Mouse (Mus musculus): ENCODE data around the gene Rab12. TPM values are rescaled to one million over a fixed set of nuclear protein-coding genes. Genes with fewer than 3 reads are reported as not detected.

The Rab12 gene
- polyA plus RNA-seq, 1 experiment from 2014 or later, result 51.0 TPM

DNA sequence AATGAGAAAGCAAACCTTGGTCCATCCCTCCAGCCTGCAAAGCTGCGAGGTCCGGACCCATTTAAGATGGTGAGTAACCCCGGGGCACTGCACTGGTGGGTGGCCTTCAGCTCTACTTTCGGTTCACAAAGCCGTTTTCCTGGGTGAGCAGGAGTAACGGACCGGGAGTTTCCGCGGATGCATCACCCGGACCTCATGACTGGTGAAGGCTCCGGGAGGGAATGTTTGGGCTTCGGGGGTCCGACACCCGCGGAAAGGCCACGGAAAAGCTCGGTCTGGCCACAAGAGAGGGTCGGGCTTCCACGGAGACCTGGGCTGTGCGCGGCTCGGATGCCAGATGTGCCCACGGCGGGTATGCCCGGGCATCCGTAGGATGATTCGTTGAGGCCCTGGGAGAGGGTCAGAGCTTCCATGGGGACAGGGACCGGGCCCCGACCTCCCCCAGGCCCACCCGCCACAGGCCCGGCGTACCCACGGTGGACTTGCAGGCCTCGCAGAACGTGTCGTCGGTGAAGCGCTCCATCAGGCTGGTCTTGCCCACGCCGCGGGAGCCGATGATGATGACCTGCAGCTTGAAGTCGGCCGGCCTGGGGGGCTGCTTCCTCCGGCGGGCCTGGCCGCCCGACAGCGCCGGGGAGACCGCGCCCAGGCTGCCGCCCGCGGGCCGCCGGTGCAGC lies 514 bp downstream of the Rab12 start:
- Histone ChIP-seq H3K4me3 (peak overlapping the region; percentile 97), H3K4me2 (peak overlapping the region; percentile 90), H3K9me3 (replicated peaks) (no peaks in the 10 kb centered on the region), H3K9ac (peak overlapping the region; percentile 96), H3K27ac (peak overlapping the region; percentile 39; the same call in 1 of the 2 replicates), H3K4me1 (replicated peaks) (peaks cover 18% of the 10 kb centered on the region), H3K27me3 (no peaks in the 10 kb centered on the region), H3K36me3 (no peaks in the 10 kb centered on the region)
- WGBS, result under 1% methylated on average over 49 of the region's 57 CpGs
- peak; percentile 47 for ATAC-seq (replicated peaks; ENCODE audit: insufficient number of reproducible peaks, insufficient read depth, low FRiP score, low read depth)

GRCm38 (mm10) chr17:66516953-66517352 lies 2.6 kb downstream of the Rab12 start:
- Histone ChIP-seq H3K9me3 (replicated peaks) (no peaks in the 10 kb centered on the region), H3K4me1 (replicated peaks) (peaks cover 18% of the 10 kb centered on the region), H3K4me3 (no peak overlapping the region), H3K27me3 (no peaks in the 10 kb centered on the region), H3K27ac (no peak overlapping the region), H3K36me3 (no peaks in the 10 kb centered on the region), H3K9ac (no peak overlapping the region), H3K4me2 (no peak overlapping the region)
- WGBS, result 79% methylated on average over 4 of the region's 4 CpGs
- ATAC-seq (replicated peaks; ENCODE audit: insufficient number of reproducible peaks, insufficient read depth, low FRiP score, low read depth), result no peak

DNA sequence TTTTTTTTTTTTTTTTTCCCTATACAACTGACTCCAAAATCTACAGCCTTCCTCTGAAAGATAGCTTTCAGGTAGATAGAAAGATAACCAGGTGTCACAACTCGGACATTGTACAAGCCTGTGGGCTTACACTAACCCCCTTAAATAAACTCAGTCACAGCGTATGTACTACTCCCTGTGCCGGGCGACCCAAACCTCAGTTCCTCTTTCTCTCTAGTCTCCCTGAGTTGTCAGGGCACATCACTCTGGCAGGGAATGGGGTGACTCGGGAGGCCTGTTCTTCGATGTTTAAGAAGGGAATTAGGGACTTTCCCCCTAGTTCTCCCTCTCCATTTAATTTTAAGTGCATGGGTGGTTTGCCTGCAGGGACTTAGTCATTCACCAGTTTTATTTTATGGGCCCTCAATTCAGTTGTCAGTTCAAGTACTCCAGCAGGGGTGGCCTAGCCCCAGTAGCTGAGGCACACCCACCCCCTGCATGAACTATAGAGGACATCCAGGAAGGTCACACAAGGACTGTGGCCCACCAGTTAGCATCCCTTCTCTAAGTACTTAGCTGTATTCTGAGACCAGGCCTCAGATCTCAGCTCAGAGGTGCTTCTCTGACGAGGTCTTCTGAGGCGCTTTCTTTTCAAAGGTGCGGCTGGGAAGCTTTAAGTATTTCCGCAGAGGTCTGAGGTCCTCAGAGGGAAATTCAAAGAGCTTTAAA lies 5.1 kb downstream of the Rab12 start:
- Histone ChIP-seq H3K4me3 (no peak overlapping the region), H3K27me3 (no peaks in the 10 kb centered on the region), H3K4me2 (no peak overlapping the region), H3K27ac (no peak overlapping the region), H3K36me3 (no peaks in the 10 kb centered on the region), H3K4me1 (replicated peaks) (peaks cover 35% of the 10 kb centered on the region), H3K9ac (no peak overlapping the region), H3K9me3 (replicated peaks) (no peaks in the 10 kb centered on the region)
- WGBS, result 80% methylated on average over 10 of the region's 10 CpGs
- ATAC-seq (replicated peaks; ENCODE audit: insufficient number of reproducible peaks, insufficient read depth, low FRiP score, low read depth), result no peak

DNA sequence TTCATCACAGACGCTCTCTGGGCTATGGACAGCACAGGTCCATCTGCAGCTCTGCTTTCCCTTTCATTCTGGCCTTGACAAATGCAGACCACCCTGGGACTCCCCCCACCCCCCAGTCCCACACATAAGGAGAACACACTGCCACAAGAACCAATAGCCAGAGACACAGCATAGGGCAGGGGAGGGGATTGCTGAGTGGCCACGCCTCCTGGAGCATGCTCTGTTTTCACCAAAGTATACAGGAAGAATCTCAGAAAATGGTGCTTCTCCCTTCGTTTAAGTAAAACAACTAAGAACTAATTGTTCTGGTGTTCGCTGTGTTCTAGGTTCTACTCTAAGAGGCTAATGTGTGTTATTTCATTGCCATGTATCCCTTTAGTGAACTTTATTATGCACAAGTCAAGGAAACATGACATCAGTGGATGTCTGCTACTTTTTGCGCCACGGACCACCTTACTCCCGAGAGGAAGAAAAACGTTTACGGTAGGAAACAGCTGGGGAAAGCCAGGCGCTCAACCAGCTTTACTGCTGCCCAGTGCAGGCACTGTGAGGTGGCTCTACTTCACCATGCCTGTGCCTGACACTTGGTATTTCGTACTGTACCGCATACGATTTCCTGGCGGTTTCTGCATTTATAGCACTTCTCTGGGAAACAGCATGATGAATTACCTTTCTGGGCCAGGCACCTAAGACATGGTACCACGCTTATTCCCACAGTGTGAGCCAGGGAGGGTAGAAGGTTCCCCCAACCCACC lies 7.2 kb downstream of the Rab12 start:
- Histone ChIP-seq H3K4me2 (no peak overlapping the region), H3K9me3 (replicated peaks) (no peaks in the 10 kb centered on the region), H3K27me3 (no peaks in the 10 kb centered on the region), H3K9ac (no peak overlapping the region), H3K27ac (0 out of 2 replicates have a peak overlapping the region, but pooled peaks have one; percentile 6), H3K4me3 (no peak overlapping the region), H3K4me1 (replicated peaks) (peaks cover 26% of the 10 kb centered on the region), H3K36me3 (no peaks in the 10 kb centered on the region)
- 77% methylated on average over 15 of the region's 15 CpGs for WGBS
- no peak for ATAC-seq (replicated peaks; ENCODE audit: insufficient number of reproducible peaks, insufficient read depth, low FRiP score, low read depth)

DNA sequence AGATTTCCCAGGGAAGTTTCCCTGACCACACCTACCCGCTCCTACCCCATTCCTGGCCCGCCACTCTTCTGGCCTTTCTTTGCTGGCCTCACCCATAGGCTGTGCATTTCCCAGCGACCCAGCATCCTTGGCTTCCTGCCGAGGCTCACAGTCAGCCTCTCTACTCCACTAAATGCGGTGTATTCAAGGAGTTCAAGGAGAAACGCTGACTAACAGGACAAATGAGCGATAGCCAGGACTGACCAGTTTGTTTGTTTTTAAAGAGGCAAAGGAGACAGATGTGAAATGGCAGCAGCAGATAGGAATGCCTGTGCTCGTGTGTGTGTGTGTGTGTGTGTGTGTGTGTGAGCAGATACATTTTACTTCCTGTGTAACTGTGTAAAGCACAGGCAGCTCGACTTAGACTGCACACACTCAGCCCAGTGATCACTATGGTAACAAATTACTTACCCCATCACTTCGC lies 9.3 kb downstream of the Rab12 start:
- ATAC-seq (replicated peaks; ENCODE audit: insufficient number of reproducible peaks, insufficient read depth, low FRiP score, low read depth), result peak; percentile 82
- Histone ChIP-seq H3K9ac (no peak overlapping the region), H3K9me3 (replicated peaks) (no peaks in the 10 kb centered on the region), H3K4me2 (peak overlapping the region; percentile 14; the same call in 1 of the 2 replicates), H3K27me3 (no peaks in the 10 kb centered on the region), H3K27ac (peak overlapping the region; percentile 65), H3K36me3 (peaks cover 7% of the 10 kb centered on the region; the same call in 1 of the 2 replicates), H3K4me1 (replicated peaks) (peaks cover 26% of the 10 kb centered on the region), H3K4me3 (no peak overlapping the region)
- WGBS, result 23% methylated on average over 10 of the region's 10 CpGs

DNA sequence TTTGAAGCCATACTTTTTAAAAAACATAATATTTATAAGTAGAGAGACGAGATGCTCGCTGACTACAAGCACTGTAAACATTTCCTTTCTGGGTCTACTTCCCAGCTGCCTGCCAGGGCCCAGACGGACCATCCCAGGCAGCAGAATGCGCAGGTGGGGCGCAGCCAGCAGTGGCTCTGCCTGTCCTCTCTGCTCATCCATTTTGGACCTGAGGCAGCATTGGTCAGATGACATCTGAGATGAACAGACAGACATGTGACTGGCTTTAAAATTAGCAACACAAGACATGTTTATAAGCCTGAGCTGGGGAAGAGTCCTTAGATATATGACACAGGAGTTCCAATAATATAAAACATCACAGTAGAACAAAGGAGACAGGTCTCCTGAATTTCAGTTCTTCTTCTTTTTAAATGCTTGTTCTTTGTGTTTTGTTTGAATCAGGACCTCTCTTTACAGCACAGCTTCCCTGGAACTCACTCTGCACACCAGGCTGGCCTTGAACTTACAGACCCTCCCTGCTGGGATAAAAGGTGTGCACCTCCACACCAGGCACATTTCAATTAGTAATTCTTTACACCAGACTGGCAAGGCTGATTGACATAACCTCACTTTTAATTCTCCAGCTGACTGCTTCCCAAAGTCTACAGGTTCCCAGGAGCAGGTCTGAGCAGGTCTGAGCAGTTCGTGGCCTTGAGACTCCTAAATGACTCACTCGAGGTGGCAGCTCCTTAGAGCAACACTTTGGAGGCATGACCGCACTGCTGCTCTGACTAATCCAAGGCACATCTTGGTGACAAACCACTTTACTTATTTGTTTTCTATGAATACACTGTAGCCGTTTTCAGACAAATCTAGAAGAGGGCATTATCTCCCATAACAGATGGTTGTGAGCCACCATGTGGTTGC lies 12.2 kb downstream of the Rab12 start:
- H3K4me1 ChIP-seq (replicated peaks), result peaks cover 45% of the 10 kb centered on the region
- no peak overlapping the region for H3K9ac ChIP-seq
- no peak overlapping the region for H3K4me2 ChIP-seq
- peaks cover 7% of the 10 kb centered on the region; the same call in 1 of the 2 replicates for H3K36me3 ChIP-seq
- no peak overlapping the region for H3K27ac ChIP-seq
- no peak for ATAC-seq (replicated peaks; ENCODE audit: insufficient number of reproducible peaks, insufficient read depth, low FRiP score, low read depth)
- H3K27me3 ChIP-seq, result no peaks in the 10 kb centered on the region
- WGBS, result 84% methylated on average over 9 of the region's 9 CpGs
- H3K9me3 ChIP-seq (replicated peaks), result no peaks in the 10 kb centered on the region
- H3K4me3 ChIP-seq, result no peak overlapping the region

GRCm38 (mm10) chr17:66504964-66505363 lies 14.6 kb downstream of the Rab12 start:
- H3K9me3 ChIP-seq (replicated peaks), result no peaks in the 10 kb centered on the region
- no peaks in the 10 kb centered on the region for H3K27me3 ChIP-seq
- peaks cover 29% of the 10 kb centered on the region for H3K4me1 ChIP-seq (replicated peaks)
- H3K36me3 ChIP-seq, result peaks cover 12% of the 10 kb centered on the region
- H3K4me3 ChIP-seq, result no peak overlapping the region
- WGBS, result 79% methylated on average over 8 of the region's 8 CpGs
- no peak for ATAC-seq (replicated peaks; ENCODE audit: insufficient number of reproducible peaks, insufficient read depth, low FRiP score, low read depth)
- no peak overlapping the region for H3K27ac ChIP-seq
- H3K9ac ChIP-seq, result no peak overlapping the region
- no peak overlapping the region for H3K4me2 ChIP-seq

GRCm38 (mm10) chr17:66504248-66504647 lies 15.3 kb downstream of the Rab12 start:
- H3K4me2 ChIP-seq, result no peak overlapping the region
- H3K27me3 ChIP-seq, result no peaks in the 10 kb centered on the region
- H3K36me3 ChIP-seq, result peaks cover 19% of the 10 kb centered on the region
- H3K27ac ChIP-seq, result peak overlapping the region; percentile 2; the same call in 1 of the 2 replicates
- H3K4me1 ChIP-seq (replicated peaks), result peaks cover 24% of the 10 kb centered on the region
- no peak overlapping the region for H3K4me3 ChIP-seq
- no peaks in the 10 kb centered on the region for H3K9me3 ChIP-seq (replicated peaks)
- 70% methylated on average over 2 of the region's 2 CpGs for WGBS
- ATAC-seq (replicated peaks; ENCODE audit: insufficient number of reproducible peaks, insufficient read depth, low FRiP score, low read depth), result 0 out of 2 replicates have a peak, but pooled peaks have one; percentile 40
- H3K9ac ChIP-seq, result no peak overlapping the region

DNA sequence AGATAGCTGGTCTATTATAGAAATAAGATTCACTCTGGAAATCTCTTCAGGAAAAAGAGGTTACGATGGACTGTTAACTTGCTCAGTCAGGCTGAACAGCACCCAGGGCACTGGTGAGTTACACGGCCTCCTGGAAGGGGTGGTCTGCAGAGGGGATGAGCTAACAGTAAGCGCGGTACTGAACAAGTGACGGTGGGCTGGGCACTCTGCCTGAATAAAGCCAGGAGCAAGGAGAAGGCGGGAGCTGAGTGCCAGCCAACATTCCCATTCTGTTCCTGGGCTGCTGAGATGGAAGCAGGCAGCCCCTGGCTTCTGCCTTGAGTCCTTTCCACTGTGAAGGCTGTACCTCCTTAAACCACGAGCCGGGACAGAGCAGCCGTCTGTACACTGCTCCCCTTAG lies 16.1 kb downstream of the Rab12 start:
- WGBS, result 64% methylated on average over 9 of the region's 9 CpGs
- H3K9ac ChIP-seq, result no peak overlapping the region
- H3K27ac ChIP-seq, result no peak overlapping the region; the same call in 1 of the 2 replicates
- H3K4me3 ChIP-seq, result no peak overlapping the region
- H3K27me3 ChIP-seq, result no peaks in the 10 kb centered on the region
- peaks cover 24% of the 10 kb centered on the region for H3K4me1 ChIP-seq (replicated peaks)
- no peak overlapping the region for H3K4me2 ChIP-seq
- H3K36me3 ChIP-seq, result peaks cover 23% of the 10 kb centered on the region
- no peak for ATAC-seq (replicated peaks; ENCODE audit: insufficient number of reproducible peaks, insufficient read depth, low FRiP score, low read depth)
- H3K9me3 ChIP-seq (replicated peaks), result no peaks in the 10 kb centered on the region

DNA sequence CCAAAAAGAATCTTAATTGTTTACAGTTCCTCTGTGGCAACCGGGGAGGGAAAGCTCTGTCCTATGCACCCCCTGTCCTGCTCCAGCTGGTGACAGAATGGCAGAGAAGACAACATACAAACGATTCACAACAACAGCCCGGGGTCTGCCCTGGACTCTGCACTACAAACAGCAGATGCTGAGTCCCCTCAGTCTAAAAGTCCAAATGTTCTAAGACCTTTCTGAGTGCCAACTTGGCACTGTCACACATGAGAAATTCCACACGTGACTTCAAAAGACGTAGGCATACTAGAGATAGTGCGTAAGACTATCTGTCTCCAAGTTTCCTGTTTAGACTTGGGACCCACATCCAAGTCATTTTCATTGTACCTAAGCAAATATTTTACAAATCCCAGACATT lies 16.7 kb downstream of the Rab12 start:
- no peaks in the 10 kb centered on the region for H3K9me3 ChIP-seq (replicated peaks)
- peaks cover 29% of the 10 kb centered on the region for H3K36me3 ChIP-seq
- no peak overlapping the region for H3K27ac ChIP-seq
- no peak overlapping the region for H3K4me3 ChIP-seq
- H3K4me2 ChIP-seq, result no peak overlapping the region
- no peak for ATAC-seq (replicated peaks; ENCODE audit: insufficient number of reproducible peaks, insufficient read depth, low FRiP score, low read depth)
- H3K27me3 ChIP-seq, result no peaks in the 10 kb centered on the region
- no peak overlapping the region for H3K9ac ChIP-seq
- peaks cover 24% of the 10 kb centered on the region for H3K4me1 ChIP-seq (replicated peaks)
- 68% methylated on average over 6 of the region's 6 CpGs for WGBS

Data from heart, embryonic 15.5 days (tissue).